Mouse (Mus musculus) embryonic facial prominence, embryonic 13.5 days (tissue): ENCODE measurements around the gene Bola1. TPM values are rescaled to one million over a fixed set of nuclear protein-coding genes. Genes with fewer than 3 reads are reported as not detected.
"Not testable (repeated sequence)": the region's sequence is repeated elsewhere in the genome, so short reads cannot be mapped to it uniquely, and the experiment has no call there.

Experiments
- ATAC-seq: fragments of 200-750 bp; cut with Nextera tagmentation; 2 replicates; pipeline ENCODE4 v1.8.0; 2017; ENCODE audit warnings: low read depth; ENCODE audit not compliant: insufficient number of reproducible peaks, insufficient read depth, low FRiP score, low TSS enrichment
- H3K27ac ChIP-seq: fragments of 300-500 bp; sonication (generic); 2 replicates; pipeline ENCODE4 v1.5.1; 2015; ENCODE audit warnings: moderate library complexity, mild to moderate bottlenecking, inconsistent platforms
- H3K27me3 ChIP-seq: fragments of 300-500 bp; sonication (generic); 2 replicates; pipeline ENCODE4 v1.6.1; 2015; ENCODE audit warnings: mild to moderate bottlenecking, inconsistent platforms
- H3K36me3 ChIP-seq: fragments of 300-500 bp; sonication (generic); 2 replicates; pipeline ENCODE4 v1.6.1; 2015; ENCODE audit warnings: mild to moderate bottlenecking, inconsistent platforms
- H3K4me1 ChIP-seq: fragments of 300-500 bp; sonication (generic); 2 replicates; pipeline ENCODE4 v1.6.1; 2015; ENCODE audit warnings: inconsistent platforms
- H3K4me2 ChIP-seq: fragments of 300-500 bp; sonication (generic); 2 replicates; pipeline ENCODE4 v1.6.1; 2015; ENCODE audit warnings: moderate library complexity, mild to moderate bottlenecking, inconsistent platforms
- H3K4me3 ChIP-seq: fragments of 300-500 bp; sonication (generic); 2 replicates; pipeline ENCODE4 v1.5.1; 2015; ENCODE audit warnings: mild to moderate bottlenecking, inconsistent platforms
- H3K9ac ChIP-seq: fragments of 300-500 bp; sonication (generic); 2 replicates; pipeline ENCODE4 v1.6.1; 2015; ENCODE audit warnings: mild to moderate bottlenecking, inconsistent platforms
- H3K9me3 ChIP-seq: fragments of 300-500 bp; sonication (generic); 2 replicates; pipeline ENCODE4 v1.6.1; 2016; ENCODE audit warnings: inconsistent platforms
- WGBS: fragments of 180-500 bp; shearing (Covaris S2); methylation state at CpG from one replicate; pipeline ENCODE4 v1.1.7; 2015; ENCODE audit warnings: mixed read lengths; 5-methylcytosine and 5-hydroxymethylcytosine counted together
- polyA plus RNA-seq: library from polyadenylated mRNA; unstranded; fragments of >200 nt; fragmentation: Nextera tagmentation; extraction: Ambion mirVana; gene quantifications from 2 replicates; pipeline ENCODE4 v1.2.1, GENCODE M21; 2015

Bola1 gene
- polyA plus RNA-seq, 1 experiment from 2014 or later, result 55.0 TPM

DNA sequence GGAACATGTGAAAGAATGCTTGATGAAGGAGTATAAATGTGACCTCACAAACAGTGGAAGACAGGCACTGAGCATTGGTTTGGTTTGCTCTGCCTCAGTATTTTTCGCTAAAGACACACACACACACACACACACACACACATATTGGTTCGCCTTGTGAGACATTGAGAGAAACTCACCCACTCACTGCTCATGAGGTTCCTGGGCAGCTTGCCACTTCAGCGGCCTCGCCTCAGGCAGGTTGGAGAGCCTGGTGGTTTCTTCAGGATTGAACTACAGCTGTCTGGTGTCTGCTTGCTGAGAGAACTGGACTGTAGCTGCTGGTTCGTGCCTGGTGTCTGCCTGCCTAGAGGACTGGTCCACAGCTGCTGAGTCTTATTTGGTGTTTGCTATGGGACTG lies 40.7 kb upstream of the Bola1 start:
- WGBS, result 84% methylated on average over 5 of the region's 5 CpGs
- Histone ChIP-seq H3K27me3 (no peaks in the 10 kb centered on the region), H3K9ac (no peak overlapping the region), H3K9me3 (no peaks in the 10 kb centered on the region), H3K4me1 (peaks cover 23% of the 10 kb centered on the region), H3K4me3 (no peak overlapping the region), H3K27ac (no peak overlapping the region), H3K4me2 (no peak overlapping the region), H3K36me3 (no peaks in the 10 kb centered on the region)
- no peak for ATAC-seq

GRCm38 (mm10) chr3:96257190-96257589 lies 37.7 kb upstream of the Bola1 start:
- Histone ChIP-seq H3K27me3 (no peaks in the 10 kb centered on the region), H3K27ac (no peak overlapping the region), H3K36me3 (no peaks in the 10 kb centered on the region), H3K4me1 (peaks cover 6% of the 10 kb centered on the region), H3K9me3 (no peaks in the 10 kb centered on the region), H3K4me3 (no peak overlapping the region), H3K4me2 (no peak overlapping the region), H3K9ac (no peak overlapping the region)
- ATAC-seq, result no peak
- 73% methylated on average over 3 of the region's 3 CpGs for WGBS

GRCm38 (mm10) chr3:96255926-96256593 lies 36.6 kb upstream of the Bola1 start:
- no peak for ATAC-seq
- no peaks in the 10 kb centered on the region for H3K9me3 ChIP-seq
- no peak overlapping the region for H3K27ac ChIP-seq
- no peaks in the 10 kb centered on the region for H3K36me3 ChIP-seq
- no peak overlapping the region for H3K4me3 ChIP-seq
- H3K4me2 ChIP-seq, result no peak overlapping the region
- H3K4me1 ChIP-seq, result peaks cover under 1% of the 10 kb centered on the region; the same call in 1 of the 2 replicates
- H3K9ac ChIP-seq, result no peak overlapping the region
- H3K27me3 ChIP-seq, result no peaks in the 10 kb centered on the region
- 70% methylated on average over 5 of the region's 5 CpGs for WGBS

DNA sequence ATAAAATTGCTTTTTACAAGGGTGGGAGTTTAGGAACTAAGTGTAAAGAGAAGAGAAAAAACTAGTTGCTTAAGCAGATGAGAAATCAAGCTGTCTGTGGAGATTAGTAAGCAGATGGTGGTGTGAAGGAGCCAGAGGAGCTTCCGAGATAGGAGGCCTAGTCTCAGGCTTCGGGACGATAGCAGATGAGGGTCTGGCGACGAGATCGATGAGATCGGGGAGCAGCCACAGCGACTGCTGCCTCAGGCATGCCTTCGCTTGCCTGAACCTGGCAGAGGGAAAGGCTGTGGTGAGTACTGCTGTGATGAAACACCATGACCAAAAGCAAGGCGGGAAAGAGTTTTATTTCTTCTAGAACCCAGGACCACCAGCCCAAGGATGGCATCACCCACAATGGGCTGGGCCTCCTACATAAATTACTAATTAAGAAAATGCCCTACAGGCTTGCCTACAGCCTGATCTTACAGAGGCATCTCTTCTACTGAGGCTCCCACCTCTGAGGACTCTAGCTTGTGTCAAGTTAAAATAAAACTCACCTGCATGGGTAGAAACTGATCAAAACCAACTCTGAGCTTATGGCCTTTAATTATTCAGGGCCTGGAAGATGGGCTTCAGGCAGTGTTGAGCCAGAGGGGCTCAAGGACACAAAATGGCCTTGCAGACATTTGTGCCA lies 35.3 kb upstream of the Bola1 start:
- Histone ChIP-seq H3K9me3 (no peaks in the 10 kb centered on the region), H3K9ac (no peak overlapping the region), H3K4me3 (no peak overlapping the region), H3K4me1 (peaks cover 5% of the 10 kb centered on the region; the same call in 1 of the 2 replicates), H3K36me3 (no peaks in the 10 kb centered on the region), H3K4me2 (no peak overlapping the region), H3K27me3 (no peaks in the 10 kb centered on the region), H3K27ac (no peak overlapping the region)
- ATAC-seq, result no peak
- 51% methylated on average over 10 of the region's 10 CpGs for WGBS

DNA sequence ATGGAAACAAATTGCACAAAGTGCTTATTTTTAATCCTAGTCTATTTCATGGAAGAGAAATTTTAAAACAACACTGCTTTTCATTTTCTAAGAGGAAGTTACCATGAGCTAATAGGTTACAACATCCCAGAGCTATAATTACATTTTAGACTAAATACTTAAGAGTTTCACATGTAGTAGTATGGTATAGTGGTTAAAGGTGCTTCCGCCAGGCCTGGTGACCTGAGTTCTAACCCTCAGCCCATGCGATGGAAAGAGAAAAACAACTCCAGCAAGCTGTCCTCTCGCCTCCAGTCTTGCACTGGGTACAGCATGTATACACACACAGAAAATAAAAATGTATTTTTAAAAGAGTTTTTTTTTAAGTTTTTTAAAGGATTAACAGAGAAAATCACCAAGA lies 32.3 kb upstream of the Bola1 start:
- no peak for ATAC-seq
- Histone ChIP-seq H3K4me3 (no peak overlapping the region), H3K4me2 (no peak overlapping the region), H3K9ac (no peak overlapping the region), H3K4me1 (peaks cover 25% of the 10 kb centered on the region), H3K36me3 (no peaks in the 10 kb centered on the region), H3K27me3 (no peaks in the 10 kb centered on the region), H3K27ac (no peak overlapping the region), H3K9me3 (no peaks in the 10 kb centered on the region)
- WGBS, result 84% methylated on average over 3 of the region's 3 CpGs

- Histone ChIP-seq H3K27me3 (no peaks in the 10 kb centered on the region), H3K9me3 (no peaks in the 10 kb centered on the region), H3K4me2 (no peak overlapping the region), H3K4me3 (no peak overlapping the region), H3K4me1 (peaks cover 25% of the 10 kb centered on the region), H3K9ac (no peak overlapping the region), H3K36me3 (no peaks in the 10 kb centered on the region), H3K27ac (no peak overlapping the region)
- no peak for ATAC-seq
- WGBS, result 47% methylated on average over 3 of the region's 3 CpGs
Measured at GRCm38 (mm10) chr3:96250890-96251289, 31.4 kb upstream of the Bola1 start.

GRCm38 (mm10) chr3:96249034-96249345 lies 29.5 kb upstream of the Bola1 start:
- H3K27me3 ChIP-seq, result no peaks in the 10 kb centered on the region
- no peaks in the 10 kb centered on the region for H3K36me3 ChIP-seq
- H3K4me2 ChIP-seq, result peak overlapping the region; percentile 60
- 60% methylated on average over 4 of the region's 4 CpGs for WGBS
- no peak overlapping the region for H3K9ac ChIP-seq
- H3K9me3 ChIP-seq, result no peaks in the 10 kb centered on the region
- H3K4me3 ChIP-seq, result peak overlapping the region; percentile 43; the same call in 1 of the 2 replicates
- peaks cover 32% of the 10 kb centered on the region for H3K4me1 ChIP-seq
- H3K27ac ChIP-seq, result peak overlapping the region; percentile 28; the same call in 1 of the 2 replicates
- ATAC-seq, result no peak

DNA sequence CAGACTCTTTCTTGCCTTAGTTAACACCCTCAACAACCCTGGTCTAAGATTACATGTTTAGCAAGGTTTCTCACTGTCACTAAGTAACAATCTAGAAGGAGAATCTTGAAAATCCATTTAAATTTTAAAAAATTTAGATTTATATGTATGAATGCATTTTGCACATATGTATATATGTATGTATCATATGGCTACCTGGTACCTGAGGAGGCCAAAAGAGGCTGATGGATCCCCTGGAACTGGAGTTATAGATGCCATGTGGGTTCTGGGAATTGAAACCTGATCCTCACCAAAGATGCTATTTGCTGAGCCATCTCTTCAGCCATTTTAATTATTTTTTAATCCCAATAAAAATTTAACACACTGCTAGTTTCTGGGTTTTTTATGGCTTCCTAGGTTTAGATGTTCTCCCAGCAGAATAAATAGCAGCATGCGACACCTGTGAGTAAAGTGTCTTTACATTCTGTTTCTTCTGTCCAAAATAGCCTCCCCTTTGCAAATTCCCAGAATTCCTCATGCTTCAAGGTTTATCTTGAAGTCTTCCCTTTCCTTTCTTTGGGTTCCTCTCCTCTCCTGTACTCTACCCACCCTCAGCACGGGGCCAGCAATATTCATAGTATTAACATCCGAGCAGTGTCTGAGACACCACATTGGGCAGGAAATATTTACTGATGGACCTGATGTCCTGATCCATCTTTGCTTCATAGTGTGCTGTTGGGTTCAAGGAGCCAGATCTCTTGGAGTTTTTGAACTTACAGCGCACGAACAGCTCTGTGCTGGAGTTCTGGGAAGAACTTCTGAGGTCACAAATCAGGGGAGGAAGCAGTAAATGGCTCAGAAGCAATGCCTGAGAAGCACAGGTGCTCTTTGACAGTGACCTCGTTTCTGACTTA lies 28.9 kb upstream of the Bola1 start:
- peak overlapping the region; percentile 60 for H3K4me2 ChIP-seq
- no peaks in the 10 kb centered on the region for H3K36me3 ChIP-seq
- H3K4me1 ChIP-seq, result peaks cover 38% of the 10 kb centered on the region
- H3K9me3 ChIP-seq, result no peaks in the 10 kb centered on the region
- WGBS, result 51% methylated on average over 6 of the region's 6 CpGs
- no peaks in the 10 kb centered on the region for H3K27me3 ChIP-seq
- peak overlapping the region; percentile 43 for H3K4me3 ChIP-seq
- H3K27ac ChIP-seq, result peak overlapping the region; percentile 78
- H3K9ac ChIP-seq, result 0 out of 2 replicates have a peak overlapping the region, but pooled peaks have one; percentile 44
- ATAC-seq, result no peak

GRCm38 (mm10) chr3:96247356-96248140 lies 28.0 kb upstream of the Bola1 start:
- 1% methylated on average over 11 of the region's 11 CpGs for WGBS
- no peaks in the 10 kb centered on the region for H3K36me3 ChIP-seq
- H3K9ac ChIP-seq, result peak overlapping the region; percentile 69
- peaks cover 41% of the 10 kb centered on the region for H3K4me1 ChIP-seq
- no peaks in the 10 kb centered on the region for H3K9me3 ChIP-seq
- H3K27ac ChIP-seq, result peak overlapping the region; percentile 78
- no peak for ATAC-seq
- peak overlapping the region; percentile 43 for H3K4me3 ChIP-seq
- H3K27me3 ChIP-seq, result no peaks in the 10 kb centered on the region
- peak overlapping the region; percentile 60 for H3K4me2 ChIP-seq

DNA sequence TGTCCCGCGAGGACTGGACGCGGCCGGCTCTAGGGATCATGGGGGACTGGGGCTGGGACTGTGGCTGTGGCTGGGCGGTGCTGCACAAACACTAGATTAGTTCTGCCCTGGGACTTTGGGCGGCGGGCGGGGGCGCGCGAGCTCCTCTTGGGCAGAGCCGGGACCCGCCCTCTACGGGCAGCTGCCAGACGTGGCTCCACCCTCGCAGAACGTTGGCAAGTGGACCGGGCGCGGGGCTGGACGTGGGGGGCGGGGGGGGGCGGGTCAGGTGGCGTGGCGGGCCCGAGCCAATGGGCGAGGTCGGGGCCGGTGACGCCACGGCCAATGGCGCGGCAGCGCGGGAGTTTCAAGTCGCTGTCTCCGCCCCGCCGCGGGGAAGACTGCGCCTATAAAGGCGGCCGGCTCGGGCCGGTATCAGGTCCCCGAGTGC lies 26.9 kb upstream of the Bola1 start, which contains the start of gene Hist2h3c1:
Gene Hist2h3c1, plus strand, starts transcription at position 259 of the 430 bp plus-strand sequence.
- not testable (repeated sequence) for H3K27me3 ChIP-seq, H3K9me3 ChIP-seq, H3K36me3 ChIP-seq
- WGBS, result 0% methylated on average over 13 of the region's 47 CpGs
- peak; percentile 94 for ATAC-seq
- Histone ChIP-seq H3K4me2 (peak within 1 kb of the TSS; percentile 60), H3K27ac (peak within 1 kb of the TSS; percentile 81), H3K4me3 (peak within 1 kb of the TSS; percentile 43), H3K9ac (peak within 1 kb of the TSS; percentile 69), H3K4me1 (peaks cover 44% of the 10 kb centered on the region)

DNA sequence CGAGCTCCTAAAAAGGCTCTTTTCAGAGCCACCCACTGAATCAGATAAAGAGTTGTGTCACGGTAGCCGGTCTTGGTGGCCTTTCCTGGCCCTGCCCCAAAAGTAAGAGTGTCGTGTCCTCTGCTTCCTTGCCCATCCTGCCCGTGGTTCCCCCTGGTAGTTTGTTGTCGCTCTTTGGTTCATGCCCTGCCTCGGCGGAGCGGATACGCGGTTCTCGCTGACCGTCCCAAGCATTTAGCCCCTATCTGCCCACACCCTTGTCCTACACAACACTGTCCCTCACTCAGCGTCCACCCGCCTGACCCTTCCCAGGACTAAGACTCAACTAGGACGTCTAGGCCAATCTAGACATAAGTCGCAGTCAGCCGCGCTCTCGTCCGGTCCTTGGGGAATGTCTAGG lies 26.5 kb upstream of the Bola1 start:
- Histone ChIP-seq H3K27ac (peak overlapping the region; percentile 81; the same call in 1 of the 2 replicates), H3K4me1 (peaks cover 44% of the 10 kb centered on the region), H3K4me3 (peak overlapping the region; percentile 39), H3K4me2 (peak overlapping the region; percentile 41; the same call in 1 of the 2 replicates)
- H3K9me3 ChIP-seq, H3K36me3 ChIP-seq, ATAC-seq, H3K9ac ChIP-seq, H3K27me3 ChIP-seq: not testable (repeated sequence)
- WGBS, result 0% methylated on average over 10 of the region's 21 CpGs
